Mouse (Mus musculus): ENCODE measurements around the gene Tsr1. TPM values are rescaled to one million over a fixed set of nuclear protein-coding genes. Genes with fewer than 3 reads are reported as not detected.

Gene Tsr1
- polyA plus RNA-seq, 1 experiment: 14.7 TPM

GRCm38 (mm10) chr11:74919249-74919648 is 21.4 kb downstream of the Tsr1 start:
- TF ChIP-seq POLR2A (IDR thresholded peaks at IDR 0.05; ENCODE audit: control insufficient read depth, low read depth, low read length) (no peak), CTCF (IDR thresholded peaks at IDR 0.05; ENCODE audit: control insufficient read depth, insufficient read depth, insufficient replicate concordance, low read depth, low read length) (no peak)
- no peaks in the 10 kb centered on the region for H3K4me1 ChIP-seq (ENCODE audit: control insufficient read depth, insufficient read depth, low read length)
- H3K36me3 ChIP-seq (ENCODE audit: control insufficient read depth, insufficient read depth, low read length): no peaks in the 10 kb centered on the region
- H3K27ac ChIP-seq (ENCODE audit: control insufficient read depth, insufficient read depth, low read depth, low read length): no peak overlapping the region
- no peak overlapping the region for H3K4me3 ChIP-seq (ENCODE audit: control insufficient read depth, low read depth, low read length)
- no peaks in the 10 kb centered on the region for H3K27me3 ChIP-seq (ENCODE audit: control insufficient read depth, insufficient read depth, low read length)

GRCm38 (mm10) chr11:74924149-74924548 is 26.3 kb downstream of the Tsr1 start:
- Histone ChIP-seq H3K36me3 (ENCODE audit: control insufficient read depth, insufficient read depth, low read length) (no peaks in the 10 kb centered on the region), H3K27ac (ENCODE audit: control insufficient read depth, insufficient read depth, low read depth, low read length) (no peak overlapping the region), H3K4me1 (ENCODE audit: control insufficient read depth, insufficient read depth, low read length) (peaks cover 3% of the 10 kb centered on the region), H3K27me3 (ENCODE audit: control insufficient read depth, insufficient read depth, low read length) (no peaks in the 10 kb centered on the region), H3K4me3 (ENCODE audit: control insufficient read depth, low read depth, low read length) (peak overlapping the region; percentile 3)
- TF ChIP-seq CTCF (IDR thresholded peaks at IDR 0.05; ENCODE audit: control insufficient read depth, insufficient read depth, insufficient replicate concordance, low read depth, low read length) (no peak), POLR2A (IDR thresholded peaks at IDR 0.05; ENCODE audit: control insufficient read depth, low read depth, low read length) (no peak)

GRCm38 (mm10) chr11:74925577-74926387 is 27.9 kb downstream of the Tsr1 start, which contains the start of the genes Smg6 and Srr:
Gene Smg6 (plus strand): TSS chr11:74925823.
Gene Srr (minus strand): TSS chr11:74925948.
- TF ChIP-seq POLR2A (IDR thresholded peaks at IDR 0.05; ENCODE audit: control insufficient read depth, low read depth, low read length): peak; percentile 89
- TF ChIP-seq CTCF (IDR thresholded peaks at IDR 0.05; ENCODE audit: control insufficient read depth, insufficient read depth, insufficient replicate concordance, low read depth, low read length): peak; percentile 15; the same call in 1 of the 2 replicates
- peaks cover 3% of the 10 kb centered on the region for H3K4me1 ChIP-seq (ENCODE audit: control insufficient read depth, insufficient read depth, low read length)
- peak within 1 kb of the TSS; percentile 94 for H3K4me3 ChIP-seq (ENCODE audit: control insufficient read depth, low read depth, low read length)
- peaks cover 6% of the 10 kb centered on the region for H3K36me3 ChIP-seq (ENCODE audit: control insufficient read depth, insufficient read depth, low read length)
- no peaks in the 10 kb centered on the region for H3K27me3 ChIP-seq (ENCODE audit: control insufficient read depth, insufficient read depth, low read length)
- peak within 1 kb of the TSS; percentile 97 for H3K27ac ChIP-seq (ENCODE audit: control insufficient read depth, insufficient read depth, low read depth, low read length)

GRCm38 (mm10) chr11:74926388-74927005 is 28.6 kb downstream of the Tsr1 start:
- H3K4me1 ChIP-seq (ENCODE audit: control insufficient read depth, insufficient read depth, low read length): peaks cover 3% of the 10 kb centered on the region
- H3K27me3 ChIP-seq (ENCODE audit: control insufficient read depth, insufficient read depth, low read length): no peaks in the 10 kb centered on the region
- peak overlapping the region; percentile 94 for H3K4me3 ChIP-seq (ENCODE audit: control insufficient read depth, low read depth, low read length)
- no peak for TF ChIP-seq POLR2A (IDR thresholded peaks at IDR 0.05; ENCODE audit: control insufficient read depth, low read depth, low read length)
- no peak for TF ChIP-seq CTCF (IDR thresholded peaks at IDR 0.05; ENCODE audit: control insufficient read depth, insufficient read depth, insufficient replicate concordance, low read depth, low read length)
- H3K36me3 ChIP-seq (ENCODE audit: control insufficient read depth, insufficient read depth, low read length): peaks cover 6% of the 10 kb centered on the region
- H3K27ac ChIP-seq (ENCODE audit: control insufficient read depth, insufficient read depth, low read depth, low read length): peak overlapping the region; percentile 97

- TF ChIP-seq POLR2A (IDR thresholded peaks at IDR 0.05; ENCODE audit: control insufficient read depth, low read depth, low read length): no peak
- TF ChIP-seq CTCF (IDR thresholded peaks at IDR 0.05; ENCODE audit: control insufficient read depth, insufficient read depth, insufficient replicate concordance, low read depth, low read length): no peak
- peaks cover 3% of the 10 kb centered on the region for H3K4me1 ChIP-seq (ENCODE audit: control insufficient read depth, insufficient read depth, low read length)
- H3K36me3 ChIP-seq (ENCODE audit: control insufficient read depth, insufficient read depth, low read length): peaks cover 6% of the 10 kb centered on the region
- H3K27ac ChIP-seq (ENCODE audit: control insufficient read depth, insufficient read depth, low read depth, low read length): peak overlapping the region; percentile 66
- peak overlapping the region; percentile 67; the same call in 1 of the 2 replicates for H3K4me3 ChIP-seq (ENCODE audit: control insufficient read depth, low read depth, low read length)
- no peaks in the 10 kb centered on the region for H3K27me3 ChIP-seq (ENCODE audit: control insufficient read depth, insufficient read depth, low read length)
Measured at GRCm38 (mm10) chr11:74927236-74927725, 29.4 kb downstream of the Tsr1 start.

- TF ChIP-seq CTCF (IDR thresholded peaks at IDR 0.05; ENCODE audit: control insufficient read depth, insufficient read depth, insufficient replicate concordance, low read depth, low read length) (no peak), POLR2A (IDR thresholded peaks at IDR 0.05; ENCODE audit: control insufficient read depth, low read depth, low read length) (no peak)
- H3K27ac ChIP-seq (ENCODE audit: control insufficient read depth, insufficient read depth, low read depth, low read length): no peak overlapping the region
- H3K4me1 ChIP-seq (ENCODE audit: control insufficient read depth, insufficient read depth, low read length): peaks cover 3% of the 10 kb centered on the region
- H3K4me3 ChIP-seq (ENCODE audit: control insufficient read depth, low read depth, low read length): peak overlapping the region; percentile 71
- peaks cover 6% of the 10 kb centered on the region for H3K36me3 ChIP-seq (ENCODE audit: control insufficient read depth, insufficient read depth, low read length)
- no peaks in the 10 kb centered on the region for H3K27me3 ChIP-seq (ENCODE audit: control insufficient read depth, insufficient read depth, low read length)
Measured at GRCm38 (mm10) chr11:74929111-74929510, 31.2 kb downstream of the Tsr1 start.

- no peak for TF ChIP-seq CTCF (IDR thresholded peaks at IDR 0.05; ENCODE audit: control insufficient read depth, insufficient read depth, insufficient replicate concordance, low read depth, low read length)
- TF ChIP-seq POLR2A (IDR thresholded peaks at IDR 0.05; ENCODE audit: control insufficient read depth, low read depth, low read length): no peak
- Histone ChIP-seq H3K36me3 (ENCODE audit: control insufficient read depth, insufficient read depth, low read length) (peaks cover 6% of the 10 kb centered on the region), H3K27me3 (ENCODE audit: control insufficient read depth, insufficient read depth, low read length) (no peaks in the 10 kb centered on the region), H3K4me1 (ENCODE audit: control insufficient read depth, insufficient read depth, low read length) (peaks cover 3% of the 10 kb centered on the region), H3K27ac (ENCODE audit: control insufficient read depth, insufficient read depth, low read depth, low read length) (no peak overlapping the region), H3K4me3 (ENCODE audit: control insufficient read depth, low read depth, low read length) (peak overlapping the region; percentile 71)
Measured at GRCm38 (mm10) chr11:74930391-74930790, 32.5 kb downstream of the Tsr1 start.

Measured in testis, adult 2 months (tissue).